In genomic region chr16:32740003-32740663, GRCm38 (mm10) we compare ENCODE assay signal across 26 mouse cellular contexts. TPM values are rescaled to one million over a fixed set of nuclear protein-coding genes. Genes with fewer than 3 reads are reported as not detected.
DNase-seq lines count a peak whose midpoint lies in the region; ATAC-seq and TF ChIP-seq lines count a peak whose summit lies in the region.
"Had no signal": no experiment of that assay in that cellular context is flagged by ENCODE, and none has a peak within 500 bp of the region (broad histone marks: within the 10 kb centered on the region; RNA-seq: fewer than 3 reads in every experiment).

No protein-coding gene starts in this region.

- no peaks in the 10 kb centered on the region for H3K4me1 ChIP-seq in kidney, adult 2 months (ENCODE audit: control insufficient read depth, insufficient read depth, low read length)
- no peaks in the 10 kb centered on the region; the same call in 1 of the 2 replicates for H3K4me1 ChIP-seq in midbrain, embryonic 11.5 days (ENCODE audit: control insufficient read depth, insufficient read depth, low read length)
- H3K4me1 ChIP-seq in midbrain, postnatal 0 days (ENCODE audit: insufficient read depth, low read length) = 0 out of 2 replicates have a peak, but pooled peaks cover 2% of the 10 kb centered on the region
- no peaks in the 10 kb centered on the region for H3K4me1 ChIP-seq in intestine, embryonic 14.5 days (replicated peaks; ENCODE audit: control insufficient read depth, insufficient read depth, low read length)
- H3K4me1 ChIP-seq: embryonic facial prominence, embryonic 13.5 days; heart, embryonic 15.5 days; limb, embryonic 15.5 days; neural tube, embryonic 15.5 days had no signal

- H3K4me2 ChIP-seq in midbrain, embryonic 11.5 days = no peak overlapping the region
- no peak overlapping the region for H3K4me2 ChIP-seq in midbrain, postnatal 0 days (ENCODE audit: low read depth, low read length, poor library complexity, severe bottlenecking)
- H3K4me2 ChIP-seq in intestine, embryonic 14.5 days (ENCODE audit: low read length) = no peak overlapping the region
- H3K4me2 ChIP-seq: embryonic facial prominence, embryonic 13.5 days; heart, embryonic 15.5 days; limb, embryonic 15.5 days; neural tube, embryonic 15.5 days; stomach, embryonic 15.5 days had no signal

- H3K27me3 ChIP-seq in kidney, adult 2 months (replicated peaks; ENCODE audit: control insufficient read depth, insufficient read depth, low read length) = no peaks in the 10 kb centered on the region
- H3K27me3 ChIP-seq in midbrain, embryonic 11.5 days (ENCODE audit: control insufficient read depth, insufficient read depth, low read length) = no peaks in the 10 kb centered on the region
- H3K27me3 ChIP-seq in midbrain, postnatal 0 days (ENCODE audit: insufficient read depth, low read length) = no peaks in the 10 kb centered on the region
- no peaks in the 10 kb centered on the region for H3K27me3 ChIP-seq in intestine, embryonic 14.5 days (replicated peaks; ENCODE audit: control insufficient read depth, insufficient read depth, low read length)
- H3K27me3 ChIP-seq: embryonic facial prominence, embryonic 13.5 days; heart, embryonic 15.5 days; limb, embryonic 15.5 days; neural tube, embryonic 15.5 days; stomach, embryonic 15.5 days had no signal

- H3K36me3 ChIP-seq in kidney, adult 2 months (ENCODE audit: control insufficient read depth, insufficient read depth, low read length) = no peaks in the 10 kb centered on the region
- H3K36me3 ChIP-seq in midbrain, embryonic 11.5 days (ENCODE audit: control insufficient read depth, insufficient read depth, low read length) = no peaks in the 10 kb centered on the region
- no peaks in the 10 kb centered on the region for H3K36me3 ChIP-seq in midbrain, postnatal 0 days (ENCODE audit: insufficient read depth, low read length)
- no peaks in the 10 kb centered on the region for H3K36me3 ChIP-seq in intestine, embryonic 14.5 days (ENCODE audit: control insufficient read depth, insufficient read depth, low read length)
- H3K36me3 ChIP-seq: embryonic facial prominence, embryonic 13.5 days; heart, embryonic 15.5 days; limb, embryonic 15.5 days; neural tube, embryonic 15.5 days; stomach, embryonic 15.5 days had no signal

- no peak overlapping the region for H3K27ac ChIP-seq in kidney, adult 2 months (ENCODE audit: insufficient read depth, low read depth, low read length)
- no peak overlapping the region for H3K27ac ChIP-seq in midbrain, embryonic 11.5 days (ENCODE audit: low read depth, low read length)
- no peak overlapping the region for H3K27ac ChIP-seq in midbrain, postnatal 0 days (ENCODE audit: low read depth, low read length)
- H3K27ac ChIP-seq in intestine, embryonic 14.5 days (ENCODE audit: low read depth) = no peak overlapping the region
- H3K27ac ChIP-seq: embryonic facial prominence, embryonic 13.5 days; heart, embryonic 15.5 days; kidney, postnatal 0 days; limb, embryonic 15.5 days; neural tube, embryonic 15.5 days; stomach, embryonic 15.5 days had no signal

- ATAC-seq in midbrain, embryonic 11.5 days (ENCODE audit: low FRiP score) = no peak
- no peak for ATAC-seq in midbrain, postnatal 0 days (ENCODE audit: low FRiP score)
- ATAC-seq in intestine, embryonic 14.5 days (replicated peaks; ENCODE audit: low FRiP score, low TSS enrichment, low read depth) = 0 out of 2 replicates have a peak, but pooled peaks have one; percentile 45
- ATAC-seq: activated CD4-positive, CD25-positive, alpha-beta regulatory T cell, adult 4 months; forebrain, embryonic 14.5 days had no signal

- no peak for TF ChIP-seq POLR2A in kidney, adult 2 months (IDR thresholded peaks at IDR 0.05; ENCODE audit: low read depth, low read length)

- DNase-seq in kidney, adult 2 months = peak; percentile 36
- DNase-seq in kidney, postnatal 25 days = no peak
- peak; percentile 68 for DNase-seq in midbrain, embryonic 11.5 days (ENCODE audit: low spot score, missing footprints)
- DNase-seq in midbrain, postnatal 0 days (ENCODE audit: low spot score) = no peak
- no peak for DNase-seq in intestine, embryonic 14.5 days (ENCODE audit: low spot score)
- peak; percentile 79 for DNase-seq in yolk sac, embryonic 10.5 days (ENCODE audit: low spot score)
- no peak for DNase-seq in heart, adult 18-20 months
- no peak for DNase-seq in urinary bladder, postnatal 36 days (ENCODE audit: low spot score in 2 of 2)
- DNase-seq: adrenal gland, postnatal 10 days; B cell, adult 2 months; cerebellum, adult 18-20 months; gastrocnemius, postnatal 14 days; midbrain, embryonic 14.5 days; right cerebral cortex, postnatal 14 days had no signal

- no peak for TF ChIP-seq CTCF in kidney, adult 2 months (conservative IDR thresholded peaks at IDR 0.05; ENCODE audit: insufficient read depth, insufficient read length, low read depth, low read length)
- TF ChIP-seq CTCF in midbrain, postnatal 0 days (IDR thresholded peaks at IDR 0.05) = no peak

- no peaks in the 10 kb centered on the region for H3K9me3 ChIP-seq in midbrain, embryonic 11.5 days (ENCODE audit: control insufficient read depth, low read length)
- H3K9me3 ChIP-seq in midbrain, postnatal 0 days (ENCODE audit: low read length) = no peaks in the 10 kb centered on the region
- H3K9me3 ChIP-seq in intestine, embryonic 14.5 days (ENCODE audit: control insufficient read depth, low read length) = no peaks in the 10 kb centered on the region
- H3K9me3 ChIP-seq: embryonic facial prominence, embryonic 13.5 days; heart, embryonic 15.5 days; limb, embryonic 15.5 days; neural tube, embryonic 15.5 days; stomach, embryonic 15.5 days had no signal

- no peak overlapping the region for H3K9ac ChIP-seq in midbrain, embryonic 11.5 days (ENCODE audit: low read length)
- no peak overlapping the region for H3K9ac ChIP-seq in midbrain, postnatal 0 days (replicated peaks; ENCODE audit: low read length, poor library complexity, severe bottlenecking)
- H3K9ac ChIP-seq in intestine, embryonic 14.5 days (ENCODE audit: low read length) = no peak overlapping the region
- H3K9ac ChIP-seq: embryonic facial prominence, embryonic 13.5 days; heart, embryonic 15.5 days; limb, embryonic 15.5 days; neural tube, embryonic 15.5 days; stomach, embryonic 15.5 days had no signal

- WGBS in kidney, adult 2 months = 62% methylated on average over 8 of the region's 8 CpGs
- 68% methylated on average over 8 of the region's 8 CpGs for WGBS in midbrain, embryonic 11.5 days
- 82% methylated on average over 8 of the region's 8 CpGs for WGBS in midbrain, postnatal 0 days
- 74% methylated on average over 8 of the region's 8 CpGs for WGBS in intestine, embryonic 14.5 days

- H3K4me3 ChIP-seq in kidney, adult 2 months (ENCODE audit: insufficient read depth, low read depth, low read length) = no peak overlapping the region
- H3K4me3 ChIP-seq in midbrain, embryonic 11.5 days (ENCODE audit: low read depth, low read length) = no peak overlapping the region
- H3K4me3 ChIP-seq in midbrain, postnatal 0 days (ENCODE audit: low read depth, low read length) = no peak overlapping the region
- no peak overlapping the region for H3K4me3 ChIP-seq in intestine, embryonic 14.5 days (ENCODE audit: low read depth, low read length)
- H3K4me3 ChIP-seq: embryonic facial prominence, embryonic 13.5 days; heart, embryonic 15.5 days; limb, embryonic 15.5 days; neural tube, embryonic 15.5 days; stomach, embryonic 15.5 days had no signal

RNA-seq across cellular contexts. Expression of gene Muc4, which starts 4.4 kb away (rescaled TPM):
- 0.16 and 0.41 TPM in 2 replicates for polyA plus RNA-seq in kidney, adult 2 months (2012; rRNA removed)
- polyA plus RNA-seq in midbrain, embryonic 11.5 days (2014; fragmentation: Nextera tagmentation; extraction: Ambion mirVana) = 0.19 and 0.29 TPM in 2 replicates
- 0.05 TPM in 1 of 2 replicates, not detected in the other for total RNA-seq in midbrain, postnatal 0 days (2014; rRNA removed)
- polyA plus RNA-seq in midbrain, postnatal 0 days (2015; fragmentation: Nextera tagmentation; extraction: Ambion mirVana) = not detected in 2 replicates
- polyA plus RNA-seq in intestine, embryonic 14.5 days (2014; fragmentation: Nextera tagmentation; extraction: Ambion mirVana) = 3.5 and 3.7 TPM in 2 replicates
- under 1 TPM; 0.35 to 0.44 TPM for total RNA-seq in heart, adult 18-20 months (2021)
- total RNA-seq: hematopoietic stem cell, adult 5-6 weeks; left cerebral cortex, adult 18-20 months; left cerebral cortex, postnatal 36 days; megakaryocyte progenitor cell, adult 5-6 weeks had no signal
- polyA plus RNA-seq: activated CD4-positive, CD25-positive, alpha-beta regulatory T cell, adult 4 months; forebrain, embryonic 14.5 days; heart, embryonic 15.5 days; limb, embryonic 15.5 days had no signal

RNA-seq across cellular contexts. Expression of gene Muc20, which starts 57.1 kb away (rescaled TPM):
- polyA plus RNA-seq in kidney, adult 2 months (2012; rRNA removed) = 39.2 and 41.8 TPM in 2 replicates
- polyA plus RNA-seq in midbrain, embryonic 11.5 days (2014; fragmentation: Nextera tagmentation; extraction: Ambion mirVana) = not detected in 2 replicates
- total RNA-seq in midbrain, postnatal 0 days (2014; rRNA removed) = 0.09 and 0.22 TPM in 2 replicates
- polyA plus RNA-seq in midbrain, postnatal 0 days (2015; fragmentation: Nextera tagmentation; extraction: Ambion mirVana) = 0.07 TPM in 1 of 2 replicates, not detected in the other
- polyA plus RNA-seq in intestine, embryonic 14.5 days (2014; fragmentation: Nextera tagmentation; extraction: Ambion mirVana) = 0.04 TPM in 1 of 2 replicates, not detected in the other
- total RNA-seq in heart, adult 18-20 months (2021) = under 1 TPM; 0.30 to 0.44 TPM
- total RNA-seq: hematopoietic stem cell, adult 5-6 weeks; left cerebral cortex, adult 18-20 months; left cerebral cortex, postnatal 36 days; megakaryocyte progenitor cell, adult 5-6 weeks had no signal
- polyA plus RNA-seq: embryonic facial prominence, embryonic 13.5 days; forebrain, embryonic 14.5 days; heart, embryonic 15.5 days; limb, embryonic 15.5 days; midbrain, embryonic 14.5 days; neural tube, embryonic 15.5 days had no signal

Comparison
In these comparisons a context has a peak if more than half of its experiments do, and no peak if none do; other contexts are left out.
1. DNase-seq: peak in kidney, adult 2 months (single experiment), midbrain, embryonic 11.5 days (single experiment) and yolk sac, embryonic 10.5 days (single experiment); none in kidney, postnatal 25 days (0 of 2), midbrain, postnatal 0 days (single experiment), intestine, embryonic 14.5 days (single experiment), heart, adult 18-20 months (0 of 2) and urinary bladder, postnatal 36 days (0 of 2).
2. RNA of gene Muc20, which starts 57.1 kb away (polyA plus RNA-seq): 39.2 to 41.8 TPM in kidney, adult 2 months; 0.04 TPM in intestine, embryonic 14.5 days, 0.07 TPM in midbrain, postnatal 0 days and not detected in midbrain, embryonic 11.5 days; every median in the first group is over 10 times any median in the second.